Mouse (Mus musculus) ES-E14 (cell line): ENCODE measurements at regions not wholly inside any gene's neighbourhood (a gene's known extent, or its start where the extent isn't known, plus 50 kb on each side); places are given as distances from the start of the nearest gene placed in this dataset.

Source experiments
- CHD2 ChIP-seq: IDR thresholded peaks from 2 replicates; pipeline ENCODE4 v1.6.1; 2014; ENCODE audit warnings: mild to moderate bottlenecking, low read depth, low read length, inconsistent platforms
- HCFC1 ChIP-seq: IDR thresholded peaks from 2 replicates; pipeline ENCODE4 v1.6.1; 2012; ENCODE audit warnings: low read length, inconsistent platforms, borderline replicate concordance; ENCODE audit not compliant: insufficient read depth
- ZC3H11A ChIP-seq: IDR thresholded peaks from 2 replicates; pipeline ENCODE4 v1.6.1; 2012; ENCODE audit warnings: low read depth, mild to moderate bottlenecking, inconsistent platforms, low read length, borderline replicate concordance

DNA sequence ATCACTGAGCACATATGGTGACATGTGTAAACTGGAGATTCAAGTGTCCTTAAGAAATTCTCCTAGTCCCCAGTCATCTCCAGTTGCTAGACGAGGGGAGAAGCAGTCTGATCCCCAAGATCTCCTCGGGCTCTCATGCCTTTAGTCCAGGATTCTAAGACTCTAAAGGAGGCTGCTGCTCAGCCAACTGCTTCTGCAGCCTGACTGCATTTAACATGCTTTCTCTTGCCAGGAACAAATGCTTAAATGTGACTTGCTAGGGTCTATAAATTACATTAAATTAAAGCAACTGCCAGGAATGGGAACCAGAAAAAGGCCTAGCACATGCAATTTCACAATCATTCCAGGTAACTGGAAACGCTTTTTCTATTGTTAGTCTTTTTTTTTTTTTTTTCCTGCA is 599.8 kb upstream of the Gcfc2 start:
- no peak for TF ChIP-seq HCFC1
- no peak for TF ChIP-seq ZC3H11A
- TF ChIP-seq CHD2 = no peak
